Mouse (Mus musculus) heart, adult 2 months (tissue): ENCODE measurements around the gene Rnf225.

ENCODE experiments used
- CTCF ChIP-seq: fragments of 200-600 bp; IDR thresholded peaks from 2 replicates; pipeline ENCODE4 v1.8.1; 2022; ENCODE audit warnings: antibody characterized with exemption, mild to moderate bottlenecking, moderate library complexity
- POLR2A ChIP-seq: fragments of 200-500 bp; IDR thresholded peaks from 2 replicates; pipeline ENCODE4 v1.6.1; 2011; ENCODE audit warnings: mild to moderate bottlenecking, low read depth, low read length, control low read depth; ENCODE audit not compliant: insufficient read depth

- TF ChIP-seq POLR2A, result no peak
- TF ChIP-seq CTCF, result no peak
These were observed 900 bp upstream of the Rnf225 start for GRCm38 (mm10) chr7:12926316-12926715.
